Mouse (Mus musculus): Measurements from ENCODE around the gene Olfr1388.
"Not testable (repeated sequence)": the region's sequence is repeated elsewhere in the genome, so short reads cannot be mapped to it uniquely, and the experiment has no call there.

Gene Olfr1388

GRCm38 (mm10) chr11:49436411-49436810 lies at the start of gene Olfr1388:
Gene Olfr1388, plus strand, starts transcription at chr11:49436624.
- DNase-seq (ENCODE audit: low spot score in 2 of 2): no peak

- DNase-seq (ENCODE audit: low spot score in 2 of 2): not testable (repeated sequence)
Measured at GRCm38 (mm10) chr11:49392707-49393106, 43.7 kb upstream of the Olfr1388 start.

- DNase-seq (ENCODE audit: low spot score in 2 of 2): no peak
Measured at GRCm38 (mm10) chr11:49406784-49407183, 29.6 kb upstream of the Olfr1388 start.

- no peak for DNase-seq (ENCODE audit: low spot score in 2 of 2)
Measured at GRCm38 (mm10) chr11:49410540-49410939, 25.9 kb upstream of the Olfr1388 start.

DNA sequence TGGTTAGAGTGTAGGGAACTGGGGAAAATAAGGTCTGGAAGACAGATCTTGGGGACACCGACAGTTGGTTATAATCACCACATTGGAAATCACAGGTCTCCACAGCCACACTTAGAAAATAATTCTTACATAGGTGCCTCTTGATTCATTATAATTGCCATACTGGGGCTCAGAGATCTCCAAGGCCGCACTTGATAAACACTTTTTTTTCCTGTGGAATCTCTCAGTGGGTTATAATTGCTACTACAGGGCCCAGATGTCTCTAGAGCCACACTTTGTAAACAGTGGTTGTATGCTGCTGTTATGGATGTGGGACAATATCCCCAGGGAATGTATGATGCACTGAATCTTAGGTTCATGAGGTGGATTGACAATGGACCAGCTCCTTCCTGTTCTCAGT lies 13.7 kb upstream of the Olfr1388 start, which contains the start of gene Olfr1389:
Olfr1389 (plus strand) TSS at position 301 of the 400 bp plus-strand sequence.
- no peak for DNase-seq (ENCODE audit: low spot score in 2 of 2)

GRCm38 (mm10) chr11:49425257-49425927 lies 11.0 kb upstream of the Olfr1388 start:
- no peak for DNase-seq (ENCODE audit: low spot score in 2 of 2)

DNA sequence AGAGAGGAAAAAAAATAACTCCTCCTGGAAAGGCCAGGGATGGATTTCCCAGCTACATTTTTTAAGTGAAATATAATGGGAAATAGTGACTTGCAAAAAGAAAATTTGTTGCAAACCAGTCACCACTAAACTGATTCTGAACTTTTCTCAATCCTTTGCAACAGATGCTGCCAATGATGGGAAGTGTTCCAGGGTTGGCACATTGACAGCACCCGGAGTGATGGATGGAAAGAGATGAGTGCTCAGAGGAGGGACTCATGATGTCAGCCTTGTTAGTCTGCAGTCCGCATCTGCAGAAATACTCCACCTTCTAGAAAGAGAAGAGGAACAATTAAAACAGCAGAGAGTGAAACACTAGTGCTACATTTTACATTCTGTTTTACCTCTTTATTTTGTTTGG lies 6.8 kb upstream of the Olfr1388 start:
- no peak for DNase-seq (ENCODE audit: low spot score in 2 of 2)

- no peak for DNase-seq (ENCODE audit: low spot score in 2 of 2)
Measured at GRCm38 (mm10) chr11:49455043-49455442, 18.6 kb downstream of the Olfr1388 start, which contains the start of gene Olfr1387. Gene Olfr1387, plus strand, starts transcription at chr11:49455343.

DNA sequence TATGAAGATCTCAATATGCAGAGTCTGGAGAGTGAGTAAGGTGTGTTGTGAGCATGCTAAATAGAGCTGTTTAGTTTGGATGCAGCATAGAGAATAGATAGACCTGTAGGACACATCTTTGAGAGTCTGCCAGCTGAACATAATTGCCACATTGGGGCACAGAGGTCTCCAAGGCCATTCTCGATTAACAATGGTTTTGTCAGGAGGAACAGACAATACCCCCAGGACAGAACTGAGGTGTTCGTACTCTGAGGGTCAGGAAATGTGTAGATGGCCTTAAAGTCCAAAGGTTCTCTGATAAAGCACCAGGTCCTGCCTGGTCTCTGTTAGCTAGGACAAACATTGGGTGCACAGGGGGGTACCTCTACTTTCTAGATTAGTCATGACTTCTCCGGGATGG lies 28.3 kb downstream of the Olfr1388 start, which contains the start of gene Olfr1386:
Olfr1386 (plus strand) TSS at position 301 of the 400 bp plus-strand sequence.
- DNase-seq (ENCODE audit: low spot score in 2 of 2): not testable (repeated sequence)

DNA sequence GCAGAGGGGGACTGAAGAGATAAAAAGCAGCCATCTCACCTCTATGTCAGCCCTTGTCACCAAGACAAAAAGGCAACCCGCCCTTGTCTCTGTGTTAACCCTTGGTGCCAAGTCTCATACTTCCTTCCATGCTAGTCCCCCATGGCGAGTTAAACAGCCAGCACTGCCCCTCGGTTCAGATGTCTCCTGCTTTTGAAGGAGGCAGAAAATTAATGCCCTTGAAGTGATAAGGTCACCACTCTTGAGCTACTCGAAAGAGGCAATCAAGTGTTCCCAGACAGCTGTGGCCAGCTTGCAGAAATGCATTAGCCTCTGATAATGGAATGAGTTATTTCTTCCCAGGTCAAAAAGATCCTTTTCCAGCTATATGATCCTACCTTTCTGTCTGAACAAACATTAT lies 49.5 kb downstream of the Olfr1388 start:
- DNase-seq (ENCODE audit: low spot score in 2 of 2): no peak

- DNase-seq (ENCODE audit: low spot score in 2 of 2): not testable (repeated sequence)
Measured at GRCm38 (mm10) chr11:49488770-49489169, 52.3 kb downstream of the Olfr1388 start, which contains the start of gene Olfr1385. Gene Olfr1385, plus strand, starts transcription at chr11:49489070.
